Mouse (Mus musculus) ES-E14 (cell line): ENCODE measurements around the gene Hnrnpa3. TPM values are rescaled to one million over a fixed set of nuclear protein-coding genes. Genes with fewer than 3 reads are reported as not detected.
"Not testable (repeated sequence)": the region's sequence is repeated elsewhere in the genome, so short reads cannot be mapped to it uniquely, and the experiment has no call there.

ENCODE experiments used
- DNase-seq: peaks from one replicate; pipeline ENCODE4 v3.0.0-alpha.2; 2013; ENCODE audit warnings: low read depth, low spot score
- H3K27ac ChIP-seq: 2 replicates; pipeline ENCODE4 v1.5.1; 2012; ENCODE audit warnings: low read depth, mild to moderate bottlenecking, low read length, moderate library complexity, mixed read lengths; ENCODE audit not compliant: poor library complexity, insufficient read depth, severe bottlenecking
- H3K36me3 ChIP-seq: 2 replicates; pipeline ENCODE4 v1.6.1; 2012; ENCODE audit warnings: mild to moderate bottlenecking, low read length, moderate library complexity, mixed read lengths; ENCODE audit not compliant: control insufficient read depth, poor library complexity, insufficient read depth, severe bottlenecking
- H3K4me1 ChIP-seq, 2 experiments: fragments of 150-350 bp in 1 of 2; sonication (generic) in 1 of 2; 2 replicates each; pipeline ENCODE4 v1.6.1; 2012; ENCODE audit warnings: low read length in 2 of 2, mild to moderate bottlenecking in 1 of 2, mixed read lengths in 1 of 2; ENCODE audit not compliant: control insufficient read depth in 2 of 2, insufficient read depth in 2 of 2, poor library complexity in 1 of 2
- H3K4me3 ChIP-seq, 2 experiments: fragments of 150-350 bp in 1 of 2; sonication (generic) in 1 of 2; 2 replicates each; pipeline ENCODE4 v1.5.1; 2012; ENCODE audit warnings: low read length in 2 of 2, low read depth in 1 of 2, mild to moderate bottlenecking in 1 of 2, mixed read lengths in 1 of 2; ENCODE audit not compliant: insufficient read depth in 1 of 2, poor library complexity in 1 of 2, severe bottlenecking in 1 of 2
- H3K9ac ChIP-seq: 2 replicates; pipeline ENCODE4 v1.6.1; 2012; ENCODE audit warnings: low read depth, mild to moderate bottlenecking, low read length, mixed read lengths; ENCODE audit not compliant: poor library complexity, insufficient read depth, severe bottlenecking
- H3K9me3 ChIP-seq: fragments of 150-350 bp; sonication (generic); 2 replicates; pipeline ENCODE4 v1.6.1; 2012; ENCODE audit warnings: low read depth, mild to moderate bottlenecking, low read length; ENCODE audit not compliant: control insufficient read depth, insufficient read depth
- CHD2 ChIP-seq: IDR thresholded peaks from 2 replicates; pipeline ENCODE4 v1.6.1; 2014; ENCODE audit warnings: mild to moderate bottlenecking, low read depth, low read length, inconsistent platforms
- HCFC1 ChIP-seq: IDR thresholded peaks from 2 replicates; pipeline ENCODE4 v1.6.1; 2012; ENCODE audit warnings: low read length, inconsistent platforms, borderline replicate concordance; ENCODE audit not compliant: insufficient read depth
- MAFK ChIP-seq: IDR thresholded peaks from 2 replicates; pipeline ENCODE4 v1.6.1; 2014; ENCODE audit warnings: mild to moderate bottlenecking, low read depth, low read length, inconsistent platforms; ENCODE audit not compliant: insufficient read depth
- ZC3H11A ChIP-seq: IDR thresholded peaks from 2 replicates; pipeline ENCODE4 v1.6.1; 2012; ENCODE audit warnings: low read depth, mild to moderate bottlenecking, inconsistent platforms, low read length, borderline replicate concordance
- ZNF384 ChIP-seq: IDR thresholded peaks from 2 replicates; pipeline ENCODE4 v1.6.1; 2012; ENCODE audit warnings: low read depth, low read length, inconsistent platforms
- in situ Hi-C, 2 experiments: fragments of 600-800 bp; cut with MboI; formaldehyde crosslinking; loops; one replicate each; pipeline ENCODE4 v1.15.1; 2025; ENCODE audit warnings: low sequenced_read_pairs in 2 of 2, inconsistent platforms in 1 of 2; ENCODE audit not compliant: unreplicated experiment in 2 of 2
- total RNA-seq: library from RNA; depleted of rRNA; stranded (reverse); fragments of 300-350 nt; gene quantifications from 2 replicates; pipeline ENCODE4 v1.2.3, GENCODE M21; 2012; rRNA removed

Hnrnpa3 gene
- total RNA-seq = 101 and 166 TPM in 2 replicates

DNA sequence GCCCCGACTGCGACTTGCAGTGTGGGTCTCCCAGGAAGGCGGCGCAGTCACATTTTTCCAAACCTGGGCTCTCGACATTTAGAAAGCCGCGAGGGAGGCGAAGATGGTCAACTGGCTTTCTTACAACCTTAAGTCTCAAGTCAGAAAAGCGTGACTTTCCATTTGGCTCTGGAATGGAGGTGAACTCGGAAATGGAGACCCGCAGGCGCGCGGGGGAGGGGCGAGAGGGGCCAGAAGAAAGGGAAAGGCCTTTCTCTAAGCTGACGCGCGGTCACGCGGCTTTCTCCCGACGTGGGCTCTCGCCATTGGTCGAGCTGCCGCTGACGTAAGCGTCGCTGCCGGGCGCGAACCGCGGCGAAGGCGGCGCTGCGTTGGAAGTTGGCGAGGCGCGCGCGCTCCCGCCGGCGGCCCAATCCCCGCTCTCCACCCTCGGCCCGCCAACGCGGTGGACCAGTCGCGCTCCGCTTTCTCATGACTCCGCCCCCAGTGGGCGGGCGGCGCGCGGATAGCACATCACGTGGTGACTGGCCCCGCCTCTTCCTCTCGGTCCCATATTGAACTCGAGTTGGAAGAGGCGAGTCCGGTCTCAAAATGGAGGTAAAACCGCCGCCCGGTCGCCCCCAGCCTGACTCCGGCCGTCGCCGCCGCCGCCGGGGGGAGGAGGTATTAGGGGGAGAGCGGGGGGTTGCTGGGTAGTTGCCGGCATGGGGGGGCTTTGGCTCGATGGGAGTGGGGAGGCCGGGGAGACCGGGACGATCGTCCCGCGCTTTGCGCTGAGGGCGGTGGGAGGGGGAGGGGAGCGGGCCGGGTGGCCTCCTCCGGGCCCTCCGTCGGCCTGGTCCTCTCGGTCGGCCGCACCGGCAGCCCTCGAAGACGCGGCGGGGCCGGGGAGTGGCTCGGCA is at the start of gene Hnrnpa3:
Hnrnpa3 (plus strand) TSS at position 535 of the 902 bp plus-strand sequence.
- TF ChIP-seq ZC3H11A (no peak), MAFK (no peak), HCFC1 (peak; percentile 35; the same call in 1 of the 2 replicates), CHD2 (peak; percentile 70; the same call in 1 of the 2 replicates), ZNF384 (no peak)
- peak within 1 kb of the TSS; percentile 91 to 95 for H3K4me3 ChIP-seq
- peak within 1 kb of the TSS; percentile 100 for H3K9ac ChIP-seq
- peaks cover 5 to 9% of the 10 kb centered on the region in 2 experiments; a peak in 2 of 4 replicates for H3K4me1 ChIP-seq
- in situ Hi-C loops = no loop called here
- peaks cover 18% of the 10 kb centered on the region for H3K36me3 ChIP-seq
- no peaks in the 10 kb centered on the region for H3K9me3 ChIP-seq
- DNase-seq = peak; percentile 95
- H3K27ac ChIP-seq = peak within 1 kb of the TSS; percentile 99

- TF ChIP-seq HCFC1 (no peak), CHD2 (no peak), ZNF384 (no peak), ZC3H11A (no peak), MAFK (no peak)
- H3K27ac ChIP-seq = no peak overlapping the region
Measured at GRCm38 (mm10) chr2:75609971-75610370, 49.1 kb upstream of the Hnrnpa3 start.

GRCm38 (mm10) chr2:75610602-75611001 is 48.5 kb upstream of the Hnrnpa3 start:
- H3K4me1 ChIP-seq, H3K27ac ChIP-seq, H3K9ac ChIP-seq, H3K4me3 ChIP-seq, H3K9me3 ChIP-seq, H3K36me3 ChIP-seq, DNase-seq: not testable (repeated sequence)
- in situ Hi-C loops = loop anchor here (25.0 kb wide), 2 partner anchors 352 to 452 kb away; no protein-coding TSS in a partner anchor
- TF ChIP-seq MAFK = peak; percentile 47; the same call in 1 of the 2 replicates

More at GRCm38 (mm10) chr2:75609971-75610370, 49.1 kb upstream of the Hnrnpa3 start:
- H3K4me3 ChIP-seq = peak overlapping the region; percentile 15 to 49; a peak in 3 of 4 replicates
- peak overlapping the region; percentile 60 for H3K9ac ChIP-seq
- H3K9me3 ChIP-seq = no peaks in the 10 kb centered on the region
- no peaks in the 10 kb centered on the region for H3K36me3 ChIP-seq
- in situ Hi-C loops = loop anchor here (10.0 to 25.0 kb wide), 3 partner anchors 175 to 452 kb away; no protein-coding TSS in a partner anchor
- DNase-seq = no peak
- peaks cover 4 to 7% of the 10 kb centered on the region in 2 experiments for H3K4me1 ChIP-seq

- H3K36me3 ChIP-seq = no peaks in the 10 kb centered on the region
- DNase-seq = no peak
- TF ChIP-seq CHD2 (no peak), HCFC1 (no peak), ZC3H11A (no peak), MAFK (no peak), ZNF384 (no peak)
- no peak overlapping the region for H3K9ac ChIP-seq
- peaks cover 4 to 7% of the 10 kb centered on the region in 2 experiments for H3K4me1 ChIP-seq
- no peak overlapping the region for H3K27ac ChIP-seq
- no peak overlapping the region for H3K4me3 ChIP-seq
- no peaks in the 10 kb centered on the region for H3K9me3 ChIP-seq
- in situ Hi-C loops = loop anchor here (25.0 kb wide), 2 partner anchors 351 to 451 kb away; no protein-coding TSS in a partner anchor
Measured at GRCm38 (mm10) chr2:75611041-75611805, 47.8 kb upstream of the Hnrnpa3 start.
